Mouse (Mus musculus): ENCODE results near the gene Fut1.

The Fut1 gene

DNA sequence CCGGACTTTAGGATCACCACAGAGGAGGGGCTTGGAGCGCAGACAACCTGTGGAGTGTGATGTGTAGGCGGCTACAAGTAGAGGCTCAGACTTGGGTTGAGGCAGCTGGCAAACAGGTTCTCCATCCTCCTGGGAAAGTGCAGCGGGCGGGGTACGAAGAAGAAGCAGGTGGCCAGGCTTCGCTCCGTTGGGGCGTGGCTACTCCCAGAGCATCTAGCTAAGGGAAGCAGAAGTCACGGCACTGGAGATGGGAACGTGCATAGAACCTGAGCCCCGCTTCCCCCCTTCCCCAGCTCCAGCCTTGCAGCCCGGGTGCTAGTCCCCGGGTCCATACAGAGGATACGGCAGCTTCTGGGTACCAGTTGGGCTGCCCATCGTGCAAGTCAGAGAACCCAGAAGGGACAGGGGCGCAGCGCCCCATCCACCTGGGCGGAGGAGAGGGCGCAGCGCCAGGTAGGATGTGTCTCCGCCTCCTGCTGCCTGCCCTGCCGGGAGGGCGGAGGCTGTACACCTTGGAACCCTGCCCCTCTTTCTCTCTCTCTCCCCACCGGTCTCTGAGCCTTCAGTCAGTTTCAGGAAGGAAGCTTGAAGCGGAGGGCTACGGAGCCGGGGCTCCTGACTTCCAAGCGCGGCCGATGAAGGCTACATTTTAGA is at the start of gene Fut1:
Gene Fut1 (plus strand): TSS at position 248 of the 654 bp plus-strand sequence.
- DNase-seq (ENCODE audit: low spot score in 2 of 2): no peak

DNA sequence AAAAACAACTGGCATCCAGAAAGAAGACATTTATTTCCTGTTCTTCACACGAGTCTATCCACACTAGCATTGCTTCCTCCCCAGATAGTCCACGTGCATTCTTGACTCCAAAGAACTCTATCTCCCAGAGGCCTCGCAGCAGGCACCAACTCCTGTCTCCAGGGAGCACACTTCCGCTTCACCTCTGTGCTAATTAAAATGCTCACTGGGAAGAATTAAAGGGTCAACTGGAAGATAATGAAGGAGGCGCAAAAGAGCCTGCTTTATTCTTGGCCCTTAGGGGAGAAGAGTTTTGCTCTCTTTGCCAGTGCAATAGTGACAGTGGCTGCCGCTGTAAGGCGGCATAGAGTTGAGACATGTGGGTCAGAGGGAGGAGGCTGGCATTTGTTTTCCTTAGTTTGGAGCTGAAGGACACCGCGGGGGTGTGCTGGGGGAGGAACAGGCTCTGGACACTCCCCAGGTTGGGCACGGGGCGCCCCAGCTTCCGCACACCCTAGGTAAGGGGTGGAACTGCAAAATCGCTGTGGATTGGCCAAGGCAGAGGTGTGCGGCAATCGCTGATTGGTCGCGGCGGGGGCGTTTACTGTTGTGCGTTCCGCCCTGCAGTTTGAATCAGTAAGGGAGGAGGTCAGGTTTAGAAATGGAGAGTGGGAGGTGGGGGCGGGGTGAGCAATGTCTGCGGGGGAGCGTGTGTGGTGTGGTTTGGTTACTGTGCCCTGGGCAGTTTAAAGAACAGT is 49.1 kb upstream of the Fut1 start:
- DNase-seq (ENCODE audit: low spot score in 2 of 2): peak; percentile 85 to 87

DNA sequence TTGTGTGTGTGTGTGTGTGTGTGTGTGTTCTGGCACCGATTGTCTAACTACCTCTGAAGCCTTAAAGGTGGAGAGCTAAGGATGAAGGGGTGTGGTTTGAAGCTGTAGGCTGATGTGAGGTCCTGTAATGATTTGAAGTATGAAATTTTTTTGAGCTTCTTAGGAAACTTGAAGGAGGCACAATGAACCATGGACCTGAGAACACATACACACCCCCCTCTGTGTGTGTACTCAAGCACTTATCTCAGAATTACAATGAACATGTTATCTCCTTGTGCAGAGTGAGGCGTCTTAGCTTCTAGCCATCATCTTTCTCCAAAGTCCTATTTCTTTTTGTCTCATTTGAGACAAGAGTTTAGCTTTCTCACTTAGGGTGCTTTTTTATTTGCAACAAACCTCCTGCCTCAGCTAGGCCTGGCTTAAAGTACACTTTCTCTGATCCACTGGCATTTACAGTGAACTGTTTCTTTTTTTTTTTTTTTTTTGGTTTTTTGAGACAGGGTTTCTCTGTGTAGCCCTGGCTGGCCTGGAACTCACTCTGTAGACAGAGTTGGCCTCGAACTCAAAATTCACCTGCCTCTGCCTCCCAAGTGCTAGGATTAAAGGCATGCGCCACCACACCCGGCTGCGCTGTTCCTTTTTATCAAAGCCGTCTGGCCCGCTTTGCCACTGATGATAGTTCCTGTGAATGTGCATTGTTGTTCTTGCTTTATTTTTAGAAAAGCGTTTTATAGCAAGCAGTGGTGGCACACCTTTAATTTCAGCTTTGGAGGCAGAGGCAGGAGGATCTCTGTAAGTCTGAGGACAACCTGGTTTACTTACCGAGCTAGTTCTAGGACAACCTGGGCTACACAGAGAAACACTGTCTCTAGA is 48.3 kb upstream of the Fut1 start:
- no peak for DNase-seq (ENCODE audit: low spot score in 2 of 2)

DNA sequence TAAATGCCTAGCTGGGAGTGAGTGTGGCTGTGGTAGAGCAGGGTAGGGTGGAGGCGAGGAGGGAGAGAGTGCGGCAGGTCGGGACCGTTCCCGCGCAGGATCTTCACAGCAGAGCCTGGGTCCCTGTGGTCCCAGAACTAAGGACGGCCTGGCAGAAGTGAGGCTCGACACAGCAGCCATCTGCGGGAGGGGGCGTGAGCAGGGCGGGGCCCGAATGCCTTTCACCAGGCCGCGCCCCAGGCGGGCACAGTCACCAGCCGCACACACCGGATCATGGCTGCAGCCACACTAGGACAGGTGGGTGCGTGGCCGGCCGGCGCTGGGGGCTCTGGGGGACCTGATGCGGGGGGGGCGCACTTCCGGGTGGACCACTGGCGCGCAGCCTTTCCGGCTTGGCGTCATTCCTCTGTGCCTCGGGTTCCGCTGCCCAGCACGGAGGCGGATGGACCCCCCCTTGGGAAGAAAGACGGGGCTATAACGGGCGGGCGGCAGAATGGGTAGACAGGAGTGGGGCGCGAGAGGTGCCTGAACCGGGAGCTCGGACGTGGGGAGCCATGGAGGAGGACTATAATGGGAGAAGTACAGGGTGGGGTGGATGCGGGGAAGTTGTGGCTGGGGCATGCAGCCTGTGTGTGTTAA is 46.9 kb upstream of the Fut1 start, which contains the start of gene Bcat2:
Gene Bcat2 (plus strand): TSS at position 51 of the 639 bp plus-strand sequence.
- DNase-seq (ENCODE audit: low spot score in 2 of 2): peak; percentile 37 to 47

DNA sequence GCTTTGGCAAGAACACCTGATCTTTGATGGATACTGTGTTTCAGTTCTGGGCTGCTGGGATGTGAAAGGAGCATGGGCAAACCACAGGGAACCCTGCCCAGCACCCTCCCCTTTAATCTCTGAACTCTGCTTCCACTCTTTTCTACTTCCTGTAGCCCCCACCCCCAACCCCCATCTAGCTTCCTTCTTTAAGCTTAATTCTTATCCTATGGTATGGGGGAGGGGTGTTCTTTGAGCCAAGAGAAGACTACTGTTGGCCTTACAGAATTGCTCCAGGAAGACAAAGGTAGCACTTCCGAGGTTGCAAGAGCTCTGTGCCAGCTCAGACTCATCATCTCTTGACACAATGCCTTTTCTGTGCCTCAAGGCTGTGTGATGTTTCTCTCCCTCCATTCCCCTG is 45.1 kb upstream of the Fut1 start:
- DNase-seq (ENCODE audit: low spot score in 2 of 2): no peak

GRCm38 (mm10) chr7:45573954-45574353 is 43.1 kb upstream of the Fut1 start:
- DNase-seq (ENCODE audit: low spot score in 2 of 2): no peak

DNA sequence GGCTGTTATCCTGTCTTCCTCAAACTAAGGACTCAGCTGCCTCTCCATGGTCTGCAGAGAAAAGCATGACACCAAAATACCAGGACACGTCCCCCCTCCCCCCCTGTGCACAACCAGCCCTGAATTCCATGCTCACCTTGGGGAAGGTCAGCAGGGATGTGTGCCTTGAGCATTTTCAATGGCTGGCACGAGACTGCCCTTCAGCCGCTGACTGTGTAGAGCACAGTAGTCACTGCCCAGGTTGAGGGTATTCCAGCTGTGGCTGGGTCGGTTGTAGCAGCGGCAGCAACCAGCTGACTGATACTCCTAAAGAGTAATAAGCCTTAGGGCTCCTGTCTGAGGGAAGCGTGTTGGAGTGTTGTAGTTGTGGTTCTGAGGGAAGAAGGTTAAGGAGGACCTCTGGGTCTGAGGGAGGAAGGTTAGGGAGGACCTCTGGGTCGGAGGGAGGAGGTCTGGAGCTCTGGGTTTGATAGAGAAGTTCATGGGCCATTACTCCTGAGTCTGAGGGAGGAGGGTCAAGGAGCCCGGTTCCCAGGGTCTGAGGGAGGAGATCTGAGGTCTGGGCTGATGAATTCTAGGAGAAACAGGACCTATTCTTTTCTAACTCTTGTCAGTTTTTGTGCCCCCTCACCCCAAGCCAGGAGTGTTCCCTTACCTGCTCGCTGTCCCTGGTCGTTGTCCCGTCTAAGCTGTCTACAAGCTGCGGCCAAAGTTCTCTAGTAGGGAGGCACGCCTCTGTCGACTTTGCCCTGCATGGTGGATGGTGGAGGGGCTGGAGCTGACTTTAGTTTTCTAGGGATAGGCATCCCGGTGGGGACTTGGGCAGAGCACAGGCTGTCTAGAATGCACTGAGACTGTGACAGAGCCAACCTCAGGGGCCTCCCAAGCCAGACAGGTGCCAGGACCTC is 42.4 kb upstream of the Fut1 start:
- DNase-seq (ENCODE audit: low spot score in 2 of 2): no peak

DNA sequence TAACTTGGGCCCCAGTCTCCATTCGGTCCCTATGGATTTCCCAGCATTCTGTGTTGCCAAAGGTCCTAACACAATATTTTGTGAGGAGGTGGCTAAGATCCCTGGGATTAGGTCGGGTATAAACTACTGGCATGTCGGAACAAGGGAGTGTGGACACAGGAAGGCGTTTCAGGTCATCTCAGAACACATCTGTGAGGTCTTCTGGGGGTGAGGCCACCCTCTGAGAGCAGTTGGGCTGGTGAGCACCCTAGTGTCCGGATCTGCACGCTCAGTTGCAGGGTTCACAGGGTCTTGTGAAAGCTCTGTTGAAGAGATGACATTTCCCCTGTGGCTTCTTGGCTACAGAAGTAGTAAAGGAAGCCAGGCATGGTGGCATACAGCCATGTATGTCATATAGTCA is 31.2 kb upstream of the Fut1 start:
- DNase-seq (ENCODE audit: low spot score in 2 of 2): no peak

DNA sequence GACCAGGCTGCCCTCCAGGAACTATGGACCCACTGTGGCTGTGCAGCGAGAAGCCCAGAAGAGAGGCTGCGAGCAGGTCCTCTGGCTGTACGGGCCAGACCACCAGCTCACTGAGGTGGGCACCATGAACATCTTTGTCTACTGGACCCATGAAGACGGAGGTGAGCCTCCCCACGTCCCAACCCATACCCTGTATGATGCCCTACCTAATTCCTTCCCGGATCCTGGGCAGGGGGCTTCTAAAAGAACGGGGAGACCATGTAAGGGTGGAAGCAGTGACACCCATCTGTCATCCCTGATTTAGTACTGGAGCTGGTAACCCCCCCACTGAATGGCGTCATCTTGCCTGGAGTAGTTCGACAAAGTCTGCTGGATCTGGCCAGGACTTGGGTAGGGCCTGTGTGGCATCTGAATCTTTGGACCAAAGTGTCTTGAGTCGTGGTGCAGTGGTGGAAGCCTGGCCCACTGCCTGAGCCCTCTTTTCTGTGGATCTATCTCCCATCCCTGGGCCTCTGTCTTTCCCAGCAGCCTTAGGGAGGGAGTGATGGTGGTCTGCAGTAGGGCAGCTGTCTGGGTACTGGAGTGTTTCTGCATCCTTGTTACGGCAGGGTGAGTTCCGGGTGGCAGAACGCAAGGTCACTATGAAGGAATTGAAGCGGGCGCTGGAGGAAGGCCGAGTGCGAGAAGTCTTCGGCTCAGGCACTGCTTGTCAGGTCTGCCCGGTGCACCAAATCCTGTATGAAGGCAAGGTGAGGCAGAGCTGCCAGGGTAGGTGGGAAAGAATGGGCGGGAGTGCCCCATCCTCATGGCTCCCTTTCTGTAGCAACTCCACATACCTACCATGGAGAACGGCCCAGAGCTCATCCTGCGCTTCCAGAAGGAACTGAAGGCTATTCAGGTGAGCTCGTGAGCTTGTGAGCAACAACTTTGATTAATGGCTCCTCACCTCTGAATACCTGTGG is 29.2 kb upstream of the Fut1 start:
- no peak for DNase-seq (ENCODE audit: low spot score in 2 of 2)

- DNase-seq (ENCODE audit: low spot score in 2 of 2): peak; percentile 98 to 99
Measured at GRCm38 (mm10) chr7:45589173-45589572, 27.9 kb upstream of the Fut1 start.

DNA sequence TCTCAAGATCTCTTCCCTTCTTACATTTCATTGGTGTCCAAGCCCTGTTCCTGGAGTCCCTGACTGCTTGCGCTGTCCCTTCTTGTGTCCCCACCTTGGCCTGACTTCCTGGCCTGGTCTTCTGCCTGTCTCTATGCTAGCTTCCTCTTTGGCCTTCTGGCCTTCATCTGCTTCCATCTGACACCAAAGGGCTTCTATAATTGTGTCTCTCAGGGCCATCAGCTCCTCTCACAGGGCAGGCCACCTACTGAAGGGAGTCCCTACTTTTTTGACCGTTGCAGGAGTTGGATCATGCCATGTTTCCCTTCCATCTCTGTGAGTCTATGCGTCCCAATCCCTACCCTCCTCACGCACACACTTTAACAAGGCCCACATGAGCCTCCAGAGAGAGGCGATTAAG is 27.2 kb upstream of the Fut1 start:
- DNase-seq (ENCODE audit: low spot score in 2 of 2): no peak

- DNase-seq (ENCODE audit: low spot score in 2 of 2): no peak
Measured at GRCm38 (mm10) chr7:45590874-45591273, 26.2 kb upstream of the Fut1 start.

DNA sequence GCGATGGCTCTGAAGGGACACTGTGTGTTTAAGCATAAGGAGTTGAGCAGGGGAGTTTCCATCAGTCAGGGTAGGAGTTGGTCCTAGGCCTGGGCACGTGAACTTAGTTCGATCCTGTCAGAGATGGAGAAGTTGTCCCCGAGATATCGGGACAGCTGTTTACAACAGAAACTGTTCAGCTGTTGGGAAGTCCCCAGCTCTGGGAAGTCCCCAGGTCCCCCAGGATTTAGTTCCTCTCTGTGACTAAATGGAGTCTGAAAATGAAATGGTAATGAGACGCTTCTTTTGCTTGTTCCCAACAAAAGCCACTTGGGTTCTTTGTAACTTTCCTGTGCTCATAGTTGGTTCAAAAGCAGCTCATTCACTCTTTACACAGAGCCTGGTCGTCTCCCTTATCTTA is 25.2 kb upstream of the Fut1 start:
- DNase-seq (ENCODE audit: low spot score in 2 of 2): no peak

GRCm38 (mm10) chr7:45593118-45593815 is 23.8 kb upstream of the Fut1 start:
- peak; percentile 18 to 37 for DNase-seq (ENCODE audit: low spot score in 2 of 2)

DNA sequence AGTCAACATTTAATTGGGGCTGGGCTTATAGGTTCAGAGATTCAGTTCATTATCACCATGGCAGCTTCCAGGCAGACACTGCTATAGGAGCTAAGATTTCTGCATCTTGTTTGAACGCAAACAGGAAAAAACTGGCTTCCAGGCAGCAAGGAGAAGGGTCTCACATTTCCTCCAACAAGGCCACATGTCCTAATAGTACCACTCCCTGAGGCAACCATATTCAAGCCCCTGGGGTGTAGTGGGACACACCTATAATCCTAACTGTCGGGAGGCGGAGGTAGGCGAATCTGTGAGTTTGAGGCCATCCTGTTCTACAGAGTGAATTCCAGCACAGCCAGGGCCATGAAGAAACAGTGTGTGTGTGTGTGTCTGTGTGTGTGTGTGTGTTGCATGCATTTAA is 21.9 kb upstream of the Fut1 start:
- DNase-seq (ENCODE audit: low spot score in 2 of 2): no peak

DNA sequence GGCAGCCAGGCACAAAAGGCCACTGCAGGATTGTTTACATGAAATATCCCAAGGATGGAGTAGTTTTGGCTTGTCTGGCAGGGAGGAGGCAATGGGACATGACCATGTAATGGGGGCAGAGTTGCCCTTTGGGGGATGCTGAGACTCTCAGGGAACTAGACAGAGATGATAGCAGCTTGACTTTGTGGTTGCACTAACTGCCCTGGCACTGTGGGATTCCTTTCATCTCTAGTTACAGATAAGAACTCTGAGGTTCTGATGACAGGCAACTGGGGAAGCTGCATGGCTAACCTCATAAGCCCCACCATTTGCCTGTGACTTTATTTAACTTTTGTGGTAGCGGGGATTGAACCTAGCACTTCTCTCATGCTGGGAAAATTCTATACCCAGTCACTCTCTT is 21.0 kb upstream of the Fut1 start:
- DNase-seq (ENCODE audit: low spot score in 2 of 2): no peak

- DNase-seq (ENCODE audit: low spot score in 2 of 2): no peak
Measured at GRCm38 (mm10) chr7:45597013-45597412, 20.1 kb upstream of the Fut1 start.

DNA sequence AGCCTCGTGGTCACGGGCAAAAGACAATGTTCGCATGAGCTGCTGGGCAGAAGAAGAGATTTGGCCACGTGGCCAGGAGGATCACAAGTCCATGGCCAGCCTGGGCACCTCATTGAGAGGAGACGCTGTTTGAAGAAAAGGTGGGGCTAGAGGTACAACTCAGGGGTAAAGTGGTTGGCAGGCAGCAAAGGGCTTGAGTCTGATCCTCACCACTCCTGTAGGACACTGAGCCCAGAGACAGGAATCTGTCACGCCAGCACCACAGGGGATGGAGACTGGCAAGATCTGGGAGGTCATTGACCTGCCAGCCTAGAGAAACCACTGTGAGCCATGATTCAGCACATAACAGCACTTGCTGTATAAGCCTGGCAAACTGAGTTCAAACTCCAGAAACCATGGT is 19.6 kb upstream of the Fut1 start:
- no peak for DNase-seq (ENCODE audit: low spot score in 2 of 2)

All from right cerebral cortex, postnatal 36 days (tissue).